Mouse (Mus musculus) heart, embryonic 15.5 days (tissue): Measurements from ENCODE around the gene Rbm28. TPM values are rescaled to one million over a fixed set of nuclear protein-coding genes. Genes with fewer than 3 reads are reported as not detected.
"Not testable (repeated sequence)": the region's sequence is repeated elsewhere in the genome, so short reads cannot be mapped to it uniquely, and the experiment has no call there.

Experiments
- ATAC-seq: fragments of 200-750 bp; cut with Nextera tagmentation; replicated peaks from 2 replicates; pipeline ENCODE4 v1.8.0; 2017; ENCODE audit warnings: low read depth, moderate TSS enrichment; ENCODE audit not compliant: insufficient number of reproducible peaks, insufficient read depth, low FRiP score
- H3K27ac ChIP-seq: fragments of 300-500 bp; sonication (generic); 2 replicates; pipeline ENCODE4 v1.5.1; 2015; ENCODE audit warnings: mild to moderate bottlenecking, inconsistent platforms
- H3K27me3 ChIP-seq: fragments of 300-500 bp; sonication (generic); 2 replicates; pipeline ENCODE4 v1.6.1; 2015; ENCODE audit warnings: inconsistent platforms
- H3K36me3 ChIP-seq: fragments of 300-500 bp; sonication (generic); 2 replicates; pipeline ENCODE4 v1.6.1; 2015; ENCODE audit warnings: mild to moderate bottlenecking, inconsistent platforms
- H3K4me1 ChIP-seq: fragments of 300-500 bp; sonication (generic); replicated peaks from 2 replicates; pipeline ENCODE4 v1.6.1; 2015; ENCODE audit warnings: inconsistent platforms
- H3K4me2 ChIP-seq: fragments of 300-500 bp; sonication (generic); 2 replicates; pipeline ENCODE4 v1.6.1; 2015; ENCODE audit warnings: inconsistent platforms, mild to moderate bottlenecking, moderate library complexity
- H3K4me3 ChIP-seq: fragments of 300-500 bp; sonication (generic); 2 replicates; pipeline ENCODE4 v1.5.1; 2015; ENCODE audit warnings: mild to moderate bottlenecking, inconsistent platforms
- H3K9ac ChIP-seq: fragments of 300-500 bp; sonication (generic); 2 replicates; pipeline ENCODE4 v1.6.1; 2015; ENCODE audit warnings: mild to moderate bottlenecking, inconsistent platforms
- H3K9me3 ChIP-seq: fragments of 300-500 bp; sonication (generic); replicated peaks from 2 replicates; pipeline ENCODE4 v1.6.1; 2016; ENCODE audit warnings: inconsistent platforms
- WGBS: fragments of 180-500 bp; shearing (Covaris S2); methylation state at CpG from one replicate; pipeline ENCODE4 v1.1.7; 2015; ENCODE audit warnings: mixed read lengths; 5-methylcytosine and 5-hydroxymethylcytosine counted together
- polyA plus RNA-seq: library from polyadenylated mRNA; unstranded; fragments of >200 nt; fragmentation: Nextera tagmentation; extraction: Ambion mirVana; gene quantifications from 2 replicates; pipeline ENCODE4 v1.2.1, GENCODE M21; 2015

Rbm28 gene
- polyA plus RNA-seq, 1 experiment from 2014 or later: 22.8 TPM

GRCm38 (mm10) chr6:29166196-29166595 is 1.4 kb upstream of the Rbm28 start:
- peaks cover 24% of the 10 kb centered on the region for H3K4me1 ChIP-seq
- H3K4me2 ChIP-seq: no peak overlapping the region
- no peak for ATAC-seq
- H3K4me3 ChIP-seq: no peak overlapping the region
- no peaks in the 10 kb centered on the region for H3K36me3 ChIP-seq
- no peak overlapping the region for H3K9ac ChIP-seq
- H3K9me3 ChIP-seq: no peaks in the 10 kb centered on the region
- WGBS: 13% methylated on average over 1 of the region's 1 CpGs
- H3K27me3 ChIP-seq: peaks cover 46% of the 10 kb centered on the region
- no peak overlapping the region for H3K27ac ChIP-seq

GRCm38 (mm10) chr6:29161291-29161690 is 3.5 kb downstream of the Rbm28 start:
- WGBS: 96% methylated on average over 5 of the region's 5 CpGs
- not testable (repeated sequence) for H3K4me1 ChIP-seq, H3K27me3 ChIP-seq, H3K9ac ChIP-seq, H3K4me3 ChIP-seq, H3K27ac ChIP-seq, ATAC-seq, H3K9me3 ChIP-seq, H3K4me2 ChIP-seq
- H3K36me3 ChIP-seq: peaks cover 34% of the 10 kb centered on the region

- Histone ChIP-seq H3K27ac (no peak overlapping the region), H3K36me3 (peaks cover 39% of the 10 kb centered on the region), H3K9ac (no peak overlapping the region), H3K27me3 (no peaks in the 10 kb centered on the region), H3K4me1 (peaks cover 10% of the 10 kb centered on the region), H3K9me3 (no peaks in the 10 kb centered on the region), H3K4me3 (no peak overlapping the region), H3K4me2 (no peak overlapping the region)
- ATAC-seq: no peak
- 87% methylated on average over 2 of the region's 2 CpGs for WGBS
These were observed 4.0 kb downstream of the Rbm28 start for GRCm38 (mm10) chr6:29160786-29161185.

GRCm38 (mm10) chr6:29156326-29156725 is 8.5 kb downstream of the Rbm28 start:
- Histone ChIP-seq H3K27me3 (no peaks in the 10 kb centered on the region), H3K4me1 (no peaks in the 10 kb centered on the region), H3K36me3 (peaks cover 71% of the 10 kb centered on the region), H3K4me2 (no peak overlapping the region), H3K27ac (no peak overlapping the region), H3K9ac (no peak overlapping the region), H3K9me3 (no peaks in the 10 kb centered on the region), H3K4me3 (no peak overlapping the region)
- 87% methylated on average over 5 of the region's 5 CpGs for WGBS
- no peak for ATAC-seq

GRCm38 (mm10) chr6:29150001-29150400 is 14.8 kb downstream of the Rbm28 start:
- Histone ChIP-seq H3K36me3 (peaks cover 31% of the 10 kb centered on the region), H3K9ac (no peak overlapping the region), H3K4me3 (no peak overlapping the region)

GRCm38 (mm10) chr6:29147407-29148010 is 17.3 kb downstream of the Rbm28 start:
- Histone ChIP-seq H3K27me3 (no peaks in the 10 kb centered on the region), H3K36me3 (peaks cover 13% of the 10 kb centered on the region), H3K4me1 (peaks cover 24% of the 10 kb centered on the region), H3K27ac (no peak overlapping the region; the same call in 1 of the 2 replicates), H3K4me2 (no peak overlapping the region), H3K4me3 (no peak overlapping the region), H3K9me3 (no peaks in the 10 kb centered on the region), H3K9ac (no peak overlapping the region)
- ATAC-seq: no peak
- 67% methylated on average over 5 of the region's 5 CpGs for WGBS

More at GRCm38 (mm10) chr6:29150001-29150400, 14.8 kb downstream of the Rbm28 start:
- Histone ChIP-seq H3K27me3 (no peaks in the 10 kb centered on the region), H3K4me1 (peaks cover 22% of the 10 kb centered on the region), H3K27ac (no peak overlapping the region), H3K9me3 (no peaks in the 10 kb centered on the region), H3K4me2 (no peak overlapping the region)
- no peak for ATAC-seq
- 92% methylated on average over 1 of the region's 1 CpGs for WGBS

- no peak overlapping the region for H3K9ac ChIP-seq
- H3K27me3 ChIP-seq: no peaks in the 10 kb centered on the region
- WGBS: 38% methylated on average over 7 of the region's 7 CpGs
- no peak overlapping the region for H3K4me3 ChIP-seq
- no peak overlapping the region for H3K4me2 ChIP-seq
- peaks cover 8% of the 10 kb centered on the region for H3K36me3 ChIP-seq
- H3K9me3 ChIP-seq: no peaks in the 10 kb centered on the region
- peak overlapping the region; percentile 50 for H3K27ac ChIP-seq
- H3K4me1 ChIP-seq: peaks cover 24% of the 10 kb centered on the region
- ATAC-seq: peak; percentile 43; the same call in 1 of the 2 replicates
These were observed 18.2 kb downstream of the Rbm28 start for GRCm38 (mm10) chr6:29146641-29147040.

GRCm38 (mm10) chr6:29145456-29146307 is 19.1 kb downstream of the Rbm28 start:
- no peak overlapping the region for H3K4me3 ChIP-seq
- peaks cover 16% of the 10 kb centered on the region for H3K36me3 ChIP-seq
- no peak overlapping the region for H3K9ac ChIP-seq
- H3K27ac ChIP-seq: peak overlapping the region; percentile 50
- ATAC-seq: no peak; the same call in 1 of the 2 replicates
- peak overlapping the region; percentile 28 for H3K4me2 ChIP-seq
- no peaks in the 10 kb centered on the region for H3K27me3 ChIP-seq
- 40% methylated on average over 12 of the region's 12 CpGs for WGBS
- H3K4me1 ChIP-seq: peaks cover 24% of the 10 kb centered on the region
- H3K9me3 ChIP-seq: no peaks in the 10 kb centered on the region

GRCm38 (mm10) chr6:29144971-29145370 is 19.8 kb downstream of the Rbm28 start:
- Histone ChIP-seq H3K27me3 (no peaks in the 10 kb centered on the region), H3K9ac (no peak overlapping the region), H3K4me1 (peaks cover 24% of the 10 kb centered on the region), H3K9me3 (no peaks in the 10 kb centered on the region), H3K4me3 (no peak overlapping the region), H3K27ac (peak overlapping the region; percentile 50), H3K4me2 (no peak overlapping the region), H3K36me3 (peaks cover 21% of the 10 kb centered on the region)
- ATAC-seq: no peak
- WGBS: 58% methylated on average over 3 of the region's 3 CpGs

GRCm38 (mm10) chr6:29143608-29144007 is 21.2 kb downstream of the Rbm28 start:
- WGBS: 42% methylated on average over 5 of the region's 5 CpGs
- ATAC-seq: no peak

GRCm38 (mm10) chr6:29137441-29137840 is 27.4 kb downstream of the Rbm28 start:
- Histone ChIP-seq H3K4me3 (no peak overlapping the region), H3K9ac (no peak overlapping the region), H3K9me3 (no peaks in the 10 kb centered on the region), H3K27me3 (no peaks in the 10 kb centered on the region), H3K4me2 (no peak overlapping the region), H3K27ac (no peak overlapping the region), H3K36me3 (peaks cover 47% of the 10 kb centered on the region), H3K4me1 (no peaks in the 10 kb centered on the region)
- no peak for ATAC-seq
- 93% methylated on average over 9 of the region's 9 CpGs for WGBS

More at GRCm38 (mm10) chr6:29143608-29144007, 21.2 kb downstream of the Rbm28 start:
- Histone ChIP-seq H3K27me3 (no peaks in the 10 kb centered on the region), H3K4me3 (no peak overlapping the region), H3K9me3 (no peaks in the 10 kb centered on the region), H3K36me3 (peaks cover 22% of the 10 kb centered on the region; the same call in 1 of the 2 replicates), H3K27ac (no peak overlapping the region), H3K4me1 (peaks cover 24% of the 10 kb centered on the region), H3K9ac (no peak overlapping the region), H3K4me2 (no peak overlapping the region)
